Mouse (Mus musculus) E14TG2a.4 (cell line): Measurements from ENCODE around the gene C1qb.

Experiments
- CTCF ChIP-seq: conservative IDR thresholded peaks from 2 replicates; pipeline ENCODE4 v1.5.1; 2014; ENCODE audit warnings: low read length
- NANOG ChIP-seq: IDR thresholded peaks from 2 replicates; pipeline ENCODE4 v1.6.1; 2014; ENCODE audit warnings: borderline replicate concordance, low read length, mixed read lengths

- TF ChIP-seq CTCF (no peak), NANOG (no peak)
These were observed 21.1 kb downstream of the C1qb start for GRCm38 (mm10) chr4:136864751-136865470.
